Mouse (Mus musculus) olfactory bulb, adult 2 months (tissue): ENCODE results near the gene Sorcs3.

Experiments used
- CTCF ChIP-seq: fragments of 200-500 bp; IDR thresholded peaks from 2 replicates; pipeline ENCODE4 v1.5.1; 2012; ENCODE audit warnings: low read depth, mild to moderate bottlenecking, low read length, moderate library complexity; ENCODE audit not compliant: insufficient read depth
- POLR2A ChIP-seq: fragments of 200-500 bp; IDR thresholded peaks from 2 replicates; pipeline ENCODE4 v1.6.1; 2012; ENCODE audit warnings: mild to moderate bottlenecking, low read depth, low read length, moderate library complexity; ENCODE audit not compliant: insufficient read depth

DNA sequence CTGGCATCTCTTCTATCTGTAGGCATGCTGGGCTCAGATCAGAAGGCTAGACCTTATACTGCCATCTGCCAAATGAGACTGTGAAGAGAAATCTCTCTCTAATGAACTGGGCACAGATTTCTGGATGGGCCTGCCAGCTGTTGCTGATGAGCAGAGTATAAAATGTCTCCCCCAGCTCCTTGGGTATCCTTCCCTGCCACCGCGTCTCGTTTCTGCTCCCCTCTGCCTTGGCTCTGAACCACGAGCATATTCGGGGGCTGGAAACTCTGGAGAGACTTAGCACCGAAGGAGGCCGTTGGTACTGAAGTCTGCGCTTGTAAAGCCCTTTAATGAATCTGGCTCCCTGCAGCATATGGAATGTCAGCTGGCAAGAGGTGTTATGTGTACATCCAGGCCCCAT, 74.4 kb downstream of the Sorcs3 start:
- TF ChIP-seq POLR2A: no peak
- no peak for TF ChIP-seq CTCF
